Mouse (Mus musculus) 3T3-L1 (cell line): Measurements from ENCODE around the gene Rdx.

ENCODE experiments used
- DNase-seq: peaks from one replicate; pipeline ENCODE4 v3.0.0-alpha.2; 2015; ENCODE audit warnings: low read depth, low spot score

Gene Rdx

GRCm38 (mm10) chr9:52047129-52047820 is at the start of gene Rdx:
Rdx (plus strand) TSS chr9:52047173.
- peak; percentile 24 for DNase-seq

- no peak for DNase-seq
These were observed 43.5 kb upstream of the Rdx start for GRCm38 (mm10) chr9:52003501-52003900.

DNA sequence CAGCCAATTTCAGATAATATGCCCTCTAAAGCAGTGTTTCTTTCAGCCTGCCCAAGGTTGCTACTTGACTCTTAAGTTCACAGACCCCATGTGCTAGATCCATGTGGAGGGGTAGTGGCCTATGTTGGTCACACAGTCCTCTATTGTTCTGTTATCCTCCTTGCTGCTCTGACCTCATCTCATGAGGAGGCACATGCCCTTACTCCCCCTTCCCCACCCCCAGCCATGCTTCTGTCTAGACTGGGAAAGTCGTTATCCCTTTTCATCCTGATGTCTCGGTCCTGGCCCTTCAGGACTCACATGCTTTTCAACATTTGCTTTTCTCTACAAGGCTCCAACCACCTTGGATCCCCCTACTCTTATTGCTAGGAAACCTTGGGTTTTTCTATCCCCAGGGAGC is 39.6 kb upstream of the Rdx start:
- DNase-seq, result no peak

DNA sequence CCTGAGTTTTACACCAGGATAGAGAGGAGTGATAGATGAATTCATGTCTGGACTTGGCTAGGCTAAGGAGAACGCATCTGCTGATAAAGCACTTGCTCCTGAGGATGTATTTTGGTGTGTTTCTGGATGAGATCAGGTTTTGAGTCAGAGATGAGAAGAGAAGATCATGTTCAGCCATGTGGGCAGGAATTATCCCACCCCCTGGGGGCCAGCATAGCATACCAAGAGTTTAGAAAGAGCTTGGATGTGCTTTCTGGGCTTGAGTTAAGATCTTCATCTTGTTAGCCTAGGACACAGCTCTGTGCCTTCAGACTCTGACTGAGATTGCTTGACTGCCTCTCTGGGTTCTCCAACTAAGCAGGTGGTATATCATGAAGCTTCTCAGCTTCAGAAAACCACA is 38.5 kb upstream of the Rdx start:
- no peak for DNase-seq

- DNase-seq, result peak; percentile 67
These were observed 34.7 kb upstream of the Rdx start for GRCm38 (mm10) chr9:52012311-52012710.

GRCm38 (mm10) chr9:52012781-52013436 is 34.1 kb upstream of the Rdx start:
- no peak for DNase-seq

- peak; percentile 23 for DNase-seq
These were observed 33.0 kb upstream of the Rdx start for GRCm38 (mm10) chr9:52013900-52014455.

GRCm38 (mm10) chr9:52017091-52017490 is 29.9 kb upstream of the Rdx start:
- DNase-seq, result no peak

GRCm38 (mm10) chr9:52017824-52018223 is 29.1 kb upstream of the Rdx start:
- DNase-seq, result no peak

GRCm38 (mm10) chr9:52018505-52018904 is 28.5 kb upstream of the Rdx start:
- DNase-seq, result no peak

GRCm38 (mm10) chr9:52027257-52028020 is 19.5 kb upstream of the Rdx start:
- no peak for DNase-seq

DNA sequence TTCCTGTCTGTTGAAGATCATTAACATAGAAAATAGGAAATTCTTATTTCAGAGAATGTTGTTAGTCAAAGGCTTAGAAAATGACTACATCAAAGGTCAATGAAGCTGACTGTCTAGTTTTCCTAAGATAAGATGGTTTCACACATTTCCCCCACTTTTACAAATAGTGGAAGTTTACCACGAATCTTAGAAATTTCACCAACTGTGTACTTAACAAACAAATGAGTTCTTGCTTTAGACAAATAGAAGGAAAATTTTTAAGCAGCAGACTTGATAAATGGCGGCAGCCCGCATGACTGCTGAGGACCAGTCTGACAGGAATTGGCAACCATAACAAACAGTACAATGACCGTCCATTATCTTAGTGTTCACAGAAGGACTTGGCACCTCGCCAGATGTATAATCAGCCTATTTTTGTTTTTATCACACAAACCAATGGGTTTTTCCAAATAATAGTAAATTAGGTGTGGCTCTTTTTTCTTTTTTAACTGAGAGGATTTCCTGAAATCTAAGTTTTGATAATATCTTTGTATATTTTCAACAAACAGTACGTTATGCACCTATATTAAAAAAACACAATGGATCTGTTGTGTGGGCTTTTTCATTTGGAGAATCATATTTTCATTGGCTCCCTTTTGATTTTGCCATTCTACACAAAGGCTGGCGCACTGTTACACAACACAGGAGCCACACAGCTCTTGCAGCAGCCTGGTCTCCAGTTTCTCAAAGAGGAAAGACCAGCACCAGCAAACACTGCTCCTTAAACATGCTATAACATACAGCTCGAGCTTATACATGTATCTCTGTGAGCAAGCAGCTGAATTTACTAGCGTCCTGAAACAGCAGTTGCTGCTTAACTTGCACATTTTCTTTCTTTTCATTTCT is 18.2 kb upstream of the Rdx start:
- DNase-seq, result no peak

DNA sequence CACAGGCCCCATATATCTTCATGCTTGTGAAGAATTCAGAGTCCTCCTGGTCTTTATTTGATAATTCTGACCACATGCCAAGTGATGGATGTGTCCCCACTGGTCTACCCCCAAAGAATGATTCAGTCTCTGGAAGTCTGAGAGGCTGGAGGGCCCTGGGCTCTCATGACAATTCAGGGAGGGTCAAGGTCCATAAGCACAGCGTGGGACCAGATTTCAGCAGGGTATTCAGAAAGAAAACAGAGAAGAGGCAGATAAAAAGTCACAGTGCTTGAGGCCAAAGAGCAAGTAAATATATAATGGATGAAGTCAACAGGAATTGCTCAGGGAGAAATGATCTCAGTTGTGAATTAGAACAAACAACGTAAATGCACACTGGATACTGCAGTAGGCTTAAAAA is 15.5 kb upstream of the Rdx start:
- no peak for DNase-seq

- DNase-seq, result no peak
These were observed 9.5 kb upstream of the Rdx start for GRCm38 (mm10) chr9:52037493-52037892.

GRCm38 (mm10) chr9:52041657-52042056 is 5.3 kb upstream of the Rdx start:
- no peak for DNase-seq

- no peak for DNase-seq
These were observed 287 bp upstream of the Rdx start for GRCm38 (mm10) chr9:52046686-52047085.

DNA sequence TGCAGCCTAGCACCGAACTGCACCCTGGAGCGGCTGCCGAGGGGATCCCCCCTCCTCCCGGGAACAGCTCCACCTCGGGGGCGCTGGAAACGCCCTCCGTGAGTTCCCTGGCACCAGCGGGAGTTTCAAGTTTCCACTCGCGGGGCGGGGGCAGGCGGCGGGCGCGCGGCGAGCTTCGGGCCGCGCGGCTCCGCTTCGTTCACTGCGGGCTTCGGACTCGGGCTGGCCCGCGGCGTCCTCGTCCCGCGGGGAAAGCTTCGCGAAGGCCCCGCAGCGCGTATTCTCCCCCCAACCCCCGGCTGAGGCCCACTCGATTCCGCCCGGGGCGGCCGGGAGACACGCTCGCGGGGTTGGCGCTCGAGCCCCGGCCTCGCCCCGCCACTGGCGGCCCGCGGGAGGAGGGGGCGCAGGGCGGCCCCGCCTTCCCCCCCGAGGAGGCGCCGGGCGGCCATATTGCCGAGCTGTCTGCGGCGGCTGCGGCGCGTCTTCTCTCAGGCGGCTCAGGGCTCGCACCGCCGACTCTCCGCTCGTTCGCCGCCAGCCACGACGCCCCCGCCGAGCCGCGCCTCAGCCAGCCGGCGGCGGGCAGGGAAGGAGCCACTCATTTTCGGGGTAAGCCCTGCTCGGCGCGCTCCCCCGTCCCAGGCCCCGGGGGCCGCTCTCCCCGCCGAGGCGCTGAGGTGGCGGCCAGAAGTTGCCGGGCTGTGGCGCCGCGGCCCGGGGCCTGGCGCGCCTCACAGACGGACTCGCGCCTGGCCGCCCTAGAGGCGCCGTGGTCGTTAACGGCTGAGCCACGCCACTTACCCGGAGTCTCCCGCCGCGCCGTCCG is 1.1 kb downstream of the Rdx start:
- peak; percentile 75 for DNase-seq

DNA sequence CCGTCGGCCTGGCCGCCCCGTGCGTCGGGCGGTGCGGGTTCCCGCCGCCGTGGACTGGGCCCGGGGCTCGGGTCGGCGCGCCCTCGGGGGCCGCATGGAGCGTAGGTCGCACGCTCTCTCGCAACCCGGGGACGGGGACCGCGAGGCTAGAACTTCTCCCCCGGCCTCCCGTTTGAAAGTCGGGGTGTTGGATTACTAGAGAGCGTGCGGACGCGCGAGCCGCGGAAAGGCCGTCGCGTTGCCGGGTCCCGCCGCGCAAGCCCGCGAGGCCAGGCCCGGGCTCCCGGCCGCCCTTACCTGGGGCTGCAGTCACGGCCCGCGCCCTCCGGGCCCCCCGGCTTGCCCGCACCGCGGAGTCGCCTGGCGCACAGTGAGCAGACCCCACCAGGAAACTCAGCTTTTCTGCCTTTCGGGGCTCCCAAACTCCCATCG is 1.7 kb downstream of the Rdx start:
- peak; percentile 34 for DNase-seq

DNA sequence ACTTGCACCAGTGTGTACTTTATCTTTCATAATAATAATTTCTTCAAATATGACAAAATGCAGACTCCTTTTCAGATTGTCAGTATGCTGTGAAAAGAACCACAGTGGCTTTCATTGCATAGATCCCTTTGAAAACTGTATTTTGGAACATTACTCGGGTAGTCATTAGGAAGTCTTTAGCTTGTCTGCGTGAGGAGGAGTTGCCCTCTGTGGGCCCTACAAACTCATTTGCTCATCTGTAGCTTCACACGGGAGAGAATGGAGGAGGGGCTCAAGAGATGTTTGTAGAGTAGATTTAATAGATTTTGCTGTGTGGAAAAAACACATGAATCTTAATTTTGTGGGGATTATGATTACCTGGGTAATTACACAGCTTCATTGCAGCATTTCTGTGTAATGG is 2.6 kb downstream of the Rdx start:
- peak; percentile 40 for DNase-seq

DNA sequence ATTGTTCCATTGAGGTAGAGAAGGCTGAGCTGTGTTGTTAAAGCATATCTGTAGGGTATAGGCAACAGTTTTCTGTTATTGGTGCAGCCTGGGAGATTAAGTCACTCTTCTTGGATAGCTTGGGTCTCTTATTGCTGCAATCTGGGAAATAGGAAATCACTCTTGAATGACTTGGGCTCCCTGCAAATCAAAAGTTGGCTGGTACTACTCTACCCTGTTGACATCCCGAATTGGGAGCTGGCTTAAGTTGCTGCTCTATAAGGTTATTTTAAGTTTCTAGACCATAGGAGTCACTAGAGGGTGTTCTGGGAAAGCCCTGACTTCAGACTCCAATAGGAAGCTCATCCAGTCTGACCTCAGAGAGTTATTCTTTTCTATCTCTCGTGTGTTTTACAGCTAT is 3.4 kb downstream of the Rdx start:
- peak; percentile 25 for DNase-seq
